Mouse (Mus musculus): ENCODE results near the gene Gpr33. TPM values are rescaled to one million over a fixed set of nuclear protein-coding genes. Genes with fewer than 3 reads are reported as not detected.

Gene Gpr33
- not detected for total RNA-seq (2023)

GRCm38 (mm10) chr12:52027963-52028362 lies at the start of gene Gpr33:
Gene Gpr33, minus strand, starts transcription at chr12:52028063.

DNA sequence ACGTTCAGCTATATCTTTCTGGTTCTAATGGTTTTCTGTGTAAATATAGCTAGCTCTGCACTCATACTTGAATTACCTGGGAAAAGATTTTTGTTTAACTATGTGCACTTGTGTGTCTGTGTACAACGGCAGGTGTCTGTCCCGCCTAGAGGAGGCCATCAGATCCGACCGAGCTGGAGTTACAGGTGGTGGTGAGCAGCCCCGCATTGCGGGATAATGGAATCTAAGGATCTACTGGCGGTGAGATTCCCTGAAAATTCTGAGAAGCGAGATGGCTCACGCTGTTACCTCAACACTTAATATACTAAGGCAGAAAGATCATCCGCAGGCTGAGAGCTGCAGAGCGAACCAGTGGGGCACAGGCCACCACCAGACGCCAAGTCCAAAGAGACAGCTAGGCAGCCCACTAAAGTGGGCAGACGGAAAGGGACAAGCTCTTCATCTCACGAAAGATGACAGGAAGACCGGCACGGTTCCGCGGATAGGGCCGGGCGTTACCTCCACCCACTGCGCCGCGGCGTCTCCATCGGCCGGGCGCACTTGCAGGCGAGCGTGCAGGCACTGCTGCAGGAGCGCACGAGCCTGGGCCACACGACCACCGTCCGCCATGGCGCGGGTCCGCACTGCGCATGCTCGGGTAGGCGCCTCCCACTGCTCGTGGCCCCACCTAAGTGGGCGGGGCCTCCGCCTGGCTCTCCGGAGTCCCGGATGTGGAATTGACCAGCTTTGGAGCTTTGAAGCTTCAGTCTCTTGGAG lies 21.8 kb downstream of the Gpr33 start, which contains the start of gene Dtd2:
TSS of gene Dtd2 (minus strand) at position 625 of the 756 bp plus-strand sequence.

Other genes starting within 250 kb of the Gpr33 start
- 129 TPM for gene Hectd1, start 198.5 kb downstream of the Gpr33 start, total RNA-seq (2023)
- gene Heatr5a, start 56.7 kb downstream of the Gpr33 start, total RNA-seq (2023), result 30.8 TPM
- gene Dtd2, start 21.6 kb downstream of the Gpr33 start, total RNA-seq (2023), result 4.7 TPM
- 6.2 TPM for gene Nubpl, start 69.7 kb upstream of the Gpr33 start, total RNA-seq (2023)